Mouse (Mus musculus) small intestine, adult 2 months (tissue): ENCODE measurements around the gene D930007J09Rik. TPM values are rescaled to one million over a fixed set of nuclear protein-coding genes. Genes with fewer than 3 reads are reported as not detected.

ENCODE experiments used
- H3K27ac ChIP-seq: fragments of 200-500 bp; 2 replicates; pipeline ENCODE4 v1.5.1; 2012; ENCODE audit warnings: low read depth, low read length, control low read depth, inconsistent platforms; ENCODE audit not compliant: insufficient read depth
- H3K27me3 ChIP-seq: fragments of 200-500 bp; 2 replicates; pipeline ENCODE4 v1.6.1; 2012; ENCODE audit warnings: mild to moderate bottlenecking, moderate library complexity, low read length, inconsistent platforms; ENCODE audit not compliant: control insufficient read depth, insufficient read depth
- H3K36me3 ChIP-seq: fragments of 200-500 bp; 2 replicates; pipeline ENCODE4 v1.6.1; 2012; ENCODE audit warnings: mild to moderate bottlenecking, low read length, control low read depth, inconsistent platforms; ENCODE audit not compliant: control insufficient read depth, insufficient read depth
- H3K4me1 ChIP-seq: fragments of 200-500 bp; 2 replicates; pipeline ENCODE4 v1.6.1; 2012; ENCODE audit warnings: low read length, inconsistent platforms, mixed read lengths; ENCODE audit not compliant: control insufficient read depth, insufficient read depth, insufficient read length
- H3K4me3 ChIP-seq: fragments of 200-500 bp; 2 replicates; pipeline ENCODE4 v1.5.1; 2012; ENCODE audit warnings: low read depth, mild to moderate bottlenecking, control low read depth, inconsistent platforms, low read length, moderate library complexity
- CTCF ChIP-seq: fragments of 200-500 bp; IDR thresholded peaks from 2 replicates; pipeline ENCODE4 v1.5.1; 2012; ENCODE audit warnings: low read depth, mild to moderate bottlenecking, control low read depth, inconsistent platforms, low read length, moderate library complexity, mixed read lengths; ENCODE audit not compliant: insufficient replicate concordance, insufficient read length; ENCODE audit errors: extremely low read depth
- POLR2A ChIP-seq: fragments of 200-500 bp; IDR thresholded peaks from 2 replicates; pipeline ENCODE4 v1.6.1; 2012; ENCODE audit warnings: low read depth, mild to moderate bottlenecking, control low read depth, inconsistent platforms, low read length, moderate library complexity
- WGBS: fragments of 180-500 bp; shearing (Covaris S2); methylation state at CpG from one replicate; pipeline ENCODE4 v1.1.7; 2018; 5-methylcytosine and 5-hydroxymethylcytosine counted together
- polyA plus RNA-seq: library from polyadenylated mRNA; depleted of rRNA; stranded (reverse); fragments of >200 nt; gene quantifications from 2 replicates; pipeline ENCODE4 v1.2.3, GENCODE M21; 2012

D930007J09Rik gene
- polyA plus RNA-seq, 1 experiment: not detected

- H3K27ac ChIP-seq: no peak overlapping the region
- TF ChIP-seq POLR2A (no peak), CTCF (no peak)
- no peaks in the 10 kb centered on the region for H3K27me3 ChIP-seq
- no peak overlapping the region for H3K4me3 ChIP-seq
- H3K36me3 ChIP-seq: no peaks in the 10 kb centered on the region
- H3K4me1 ChIP-seq: peaks cover 11% of the 10 kb centered on the region; the same call in 1 of the 2 replicates
- WGBS: 77% methylated on average over 1 of the region's 1 CpGs
Observed at GRCm38 (mm10) chr13:32797085-32797484, 5.6 kb downstream of the D930007J09Rik start.

- Histone ChIP-seq H3K4me1 (peaks cover 11% of the 10 kb centered on the region; the same call in 1 of the 2 replicates), H3K27me3 (no peaks in the 10 kb centered on the region), H3K36me3 (no peaks in the 10 kb centered on the region), H3K4me3 (no peak overlapping the region), H3K27ac (peak overlapping the region; percentile 95)
- WGBS: 47% methylated on average over 5 of the region's 5 CpGs
- no peak for TF ChIP-seq POLR2A
- TF ChIP-seq CTCF: no peak
Observed at GRCm38 (mm10) chr13:32795166-32795565, 7.5 kb downstream of the D930007J09Rik start.

GRCm38 (mm10) chr13:32794619-32795018, 8.0 kb downstream of the D930007J09Rik start:
- H3K27ac ChIP-seq: peak overlapping the region; percentile 95
- no peaks in the 10 kb centered on the region for H3K36me3 ChIP-seq
- no peak overlapping the region for H3K4me3 ChIP-seq
- peaks cover 11% of the 10 kb centered on the region; the same call in 1 of the 2 replicates for H3K4me1 ChIP-seq
- no peaks in the 10 kb centered on the region for H3K27me3 ChIP-seq
- no peak for TF ChIP-seq POLR2A
- no peak for TF ChIP-seq CTCF
- 14% methylated on average over 2 of the region's 2 CpGs for WGBS

- TF ChIP-seq CTCF (no peak), POLR2A (no peak)
- no peak overlapping the region for H3K4me3 ChIP-seq
- no peaks in the 10 kb centered on the region for H3K36me3 ChIP-seq
- no peaks in the 10 kb centered on the region for H3K27me3 ChIP-seq
- H3K4me1 ChIP-seq: peaks cover 7% of the 10 kb centered on the region; the same call in 1 of the 2 replicates
- H3K27ac ChIP-seq: no peak overlapping the region
- WGBS: 82% methylated on average over 4 of the region's 4 CpGs
Observed at GRCm38 (mm10) chr13:32789781-32790180, 12.9 kb downstream of the D930007J09Rik start.

GRCm38 (mm10) chr13:32787584-32787983, 15.1 kb downstream of the D930007J09Rik start:
- WGBS: 74% methylated on average over 2 of the region's 2 CpGs
- Histone ChIP-seq H3K4me1 (no peaks in the 10 kb centered on the region), H3K36me3 (no peaks in the 10 kb centered on the region), H3K4me3 (no peak overlapping the region), H3K27me3 (no peaks in the 10 kb centered on the region), H3K27ac (no peak overlapping the region)
- TF ChIP-seq CTCF: no peak

GRCm38 (mm10) chr13:32783816-32784215, 18.8 kb downstream of the D930007J09Rik start, which contains the start of gene Mylk4:
TSS of gene Mylk4 (minus strand) at chr13:32783954.
- no peak for TF ChIP-seq POLR2A
- TF ChIP-seq CTCF: no peak
- WGBS: 76% methylated on average over 8 of the region's 8 CpGs
- H3K27me3 ChIP-seq: no peaks in the 10 kb centered on the region
- H3K4me1 ChIP-seq: no peaks in the 10 kb centered on the region
- no peaks in the 10 kb centered on the region for H3K36me3 ChIP-seq
- no peak within 1 kb of the TSS for H3K27ac ChIP-seq
- no peak within 1 kb of the TSS for H3K4me3 ChIP-seq

- WGBS: 60% methylated on average over 5 of the region's 5 CpGs
- TF ChIP-seq POLR2A (no peak), CTCF (no peak)
- H3K4me3 ChIP-seq: no peak overlapping the region
- H3K27me3 ChIP-seq: no peaks in the 10 kb centered on the region
- H3K27ac ChIP-seq: no peak overlapping the region
- no peaks in the 10 kb centered on the region for H3K36me3 ChIP-seq
- no peaks in the 10 kb centered on the region for H3K4me1 ChIP-seq
Observed at GRCm38 (mm10) chr13:32783055-32783454, 19.6 kb downstream of the D930007J09Rik start.
